Mouse (Mus musculus): ENCODE results near the gene Plekha8.

DNA sequence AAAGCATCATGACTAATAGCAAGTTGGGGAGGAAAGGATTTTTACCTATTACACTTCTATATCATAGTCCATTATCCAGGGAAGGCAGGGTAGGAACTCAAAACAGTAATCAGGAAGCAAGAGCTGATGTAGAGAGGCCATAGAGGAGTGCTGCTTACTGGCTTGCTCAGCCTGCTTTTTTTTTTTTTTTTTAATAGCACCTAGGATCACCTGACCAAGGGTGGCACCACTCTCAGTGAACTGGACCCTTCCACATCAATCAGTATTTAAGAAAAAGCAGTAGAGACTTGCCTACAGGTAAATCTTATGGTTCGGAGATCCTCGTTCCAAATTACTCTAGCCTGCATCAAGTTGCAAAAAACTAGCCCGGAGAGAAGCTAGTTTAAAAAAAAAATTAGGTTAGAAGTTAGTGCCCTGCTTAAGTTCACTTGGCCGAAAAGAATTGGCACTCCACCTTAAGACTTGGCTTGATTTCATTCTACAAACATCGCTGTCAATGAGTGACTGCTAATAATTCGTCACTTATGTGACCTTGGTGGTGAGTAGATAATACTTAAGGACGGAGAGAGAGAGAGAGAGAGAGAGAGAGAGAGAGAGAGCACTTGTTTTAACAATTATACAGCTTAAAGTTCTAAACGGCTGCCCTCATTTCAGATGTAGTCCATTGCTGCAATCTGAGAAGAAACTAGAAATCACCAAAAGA, 994 bp upstream of the Plekha8 start:
- TF ChIP-seq CTCF (IDR thresholded peaks at IDR 0.05; ENCODE audit: extremely low read depth, insufficient read depth, insufficient read length, insufficient replicate concordance) (no peak), POLR2A (IDR thresholded peaks at IDR 0.05; ENCODE audit: low read depth, low read length) (no peak)

All from spleen, adult 2 months (tissue).